Mouse (Mus musculus) megakaryocyte, embryonic 14.5 days (primary cell): ENCODE data around the gene Ugt1a7c.
"Not testable (repeated sequence)": the region's sequence is repeated elsewhere in the genome, so short reads cannot be mapped to it uniquely, and the experiment has no call there.

Source experiments
- FLI1 ChIP-seq: IDR thresholded peaks from 2 replicates; pipeline ENCODE4 v1.6.1; 2012; ENCODE audit warnings: low read length, inconsistent platforms, mixed read lengths
- GATA1 ChIP-seq: IDR thresholded peaks from 3 replicates; pipeline ENCODE4 v1.6.1; 2012; ENCODE audit warnings: mixed read lengths, low read length, inconsistent platforms, borderline replicate concordance

- TF ChIP-seq FLI1, GATA1: not testable (repeated sequence)
Observed at GRCm38 (mm10) chr1:88134457-88135011, 39.7 kb downstream of the Ugt1a7c start, which contains the start of gene Ugt1a6a.
